30 mouse cellular contexts compared by ENCODE assay signal in the genomic region with DNA sequence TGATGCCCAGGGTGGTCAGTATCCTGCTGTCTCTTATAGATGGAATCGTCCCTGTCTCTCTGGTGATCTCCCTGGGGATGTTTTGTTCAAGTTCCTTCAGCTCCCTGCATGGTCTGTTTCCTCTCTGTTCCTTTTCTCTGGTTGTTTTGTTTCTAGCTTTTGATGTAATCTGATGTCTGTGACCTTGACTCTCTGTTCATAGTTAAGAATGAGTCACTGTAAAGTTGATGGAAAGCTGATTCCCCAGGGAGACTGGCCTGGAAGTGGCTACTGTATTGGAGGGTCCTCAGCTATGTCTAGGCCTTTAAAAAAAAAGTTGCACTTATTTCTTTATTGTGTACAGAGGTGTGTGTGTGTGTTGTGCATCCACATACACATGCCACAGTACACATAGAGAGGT. TPM values are rescaled to one million over a fixed set of nuclear protein-coding genes. Genes with fewer than 3 reads are reported as not detected.
DNase-seq lines count a peak whose midpoint lies in the region; ATAC-seq and TF ChIP-seq lines count a peak whose summit lies in the region.
"Had no signal": no experiment of that assay in that cellular context is flagged by ENCODE, and none has a peak within 500 bp of the region (broad histone marks: within the 10 kb centered on the region; RNA-seq: fewer than 3 reads in every experiment).

No protein-coding gene starts in this region.

- peaks cover 4% of the 10 kb centered on the region; the same call in 1 of the 2 replicates for H3K9me3 ChIP-seq in heart, embryonic 12.5 days (replicated peaks)
- H3K9me3 ChIP-seq in heart, embryonic 11.5 days (replicated peaks; ENCODE audit: control insufficient read depth, low read length): no peaks in the 10 kb centered on the region
- H3K9me3 ChIP-seq in midbrain, postnatal 0 days (ENCODE audit: low read length): no peaks in the 10 kb centered on the region
- no peaks in the 10 kb centered on the region for H3K9me3 ChIP-seq in midbrain, embryonic 10.5 days (replicated peaks)
- H3K9me3 ChIP-seq: embryonic facial prominence, embryonic 13.5 days; forebrain, embryonic 15.5 days; hindbrain, embryonic 13.5 days had no signal

- no peak for TF ChIP-seq CTCF in midbrain, postnatal 0 days (IDR thresholded peaks at IDR 0.05)

- 0 out of 2 replicates have a peak overlapping the region, but pooled peaks have one; percentile 34 for H3K27ac ChIP-seq in heart, embryonic 12.5 days (ENCODE audit: poor library complexity, severe bottlenecking)
- no peak overlapping the region for H3K27ac ChIP-seq in heart, embryonic 11.5 days (ENCODE audit: low read depth, low read length)
- H3K27ac ChIP-seq in midbrain, postnatal 0 days (ENCODE audit: low read depth, low read length): no peak overlapping the region
- no peak overlapping the region for H3K27ac ChIP-seq in midbrain, embryonic 10.5 days (replicated peaks)
- H3K27ac ChIP-seq: embryonic facial prominence, embryonic 13.5 days; forebrain, embryonic 12.5 days; forebrain, embryonic 15.5 days; hindbrain, embryonic 13.5 days; hindbrain, postnatal 0 days had no signal

- no peaks in the 10 kb centered on the region for H3K36me3 ChIP-seq in heart, embryonic 12.5 days
- H3K36me3 ChIP-seq in heart, embryonic 11.5 days (ENCODE audit: control insufficient read depth, insufficient read depth, low read length): no peaks in the 10 kb centered on the region
- H3K36me3 ChIP-seq in midbrain, postnatal 0 days (ENCODE audit: insufficient read depth, low read length): no peaks in the 10 kb centered on the region
- no peaks in the 10 kb centered on the region for H3K36me3 ChIP-seq in midbrain, embryonic 10.5 days
- H3K36me3 ChIP-seq: embryonic facial prominence, embryonic 13.5 days; forebrain, embryonic 12.5 days; forebrain, embryonic 15.5 days; hindbrain, embryonic 13.5 days had no signal

- H3K4me1 ChIP-seq in heart, embryonic 12.5 days (replicated peaks): peaks cover 7% of the 10 kb centered on the region; the same call in 1 of the 2 replicates
- no peaks in the 10 kb centered on the region for H3K4me1 ChIP-seq in heart, embryonic 11.5 days (ENCODE audit: control insufficient read depth, insufficient read depth, low read length)
- no peaks in the 10 kb centered on the region for H3K4me1 ChIP-seq in midbrain, postnatal 0 days (ENCODE audit: insufficient read depth, low read length)
- peaks cover 5% of the 10 kb centered on the region; the same call in 1 of the 2 replicates for H3K4me1 ChIP-seq in midbrain, embryonic 10.5 days
- H3K4me1 ChIP-seq: embryonic facial prominence, embryonic 13.5 days; forebrain, embryonic 15.5 days; hindbrain, embryonic 13.5 days had no signal

- no peak overlapping the region for H3K9ac ChIP-seq in heart, embryonic 12.5 days
- no peak overlapping the region for H3K9ac ChIP-seq in heart, embryonic 11.5 days (ENCODE audit: low read depth, low read length)
- no peak overlapping the region for H3K9ac ChIP-seq in midbrain, postnatal 0 days (replicated peaks; ENCODE audit: low read length, poor library complexity, severe bottlenecking)
- H3K9ac ChIP-seq: embryonic facial prominence, embryonic 13.5 days; forebrain, embryonic 12.5 days; forebrain, embryonic 15.5 days; hindbrain, embryonic 13.5 days had no signal

- DNase-seq in midbrain, postnatal 0 days (ENCODE audit: low spot score): peak; percentile 5
- no peak for DNase-seq in midbrain, embryonic 10.5 days (ENCODE audit: low spot score)
- peak; percentile 58 for DNase-seq in NIH3T3 (ENCODE audit: low read depth)
- DNase-seq in embryo, embryonic 11 days: no peak
- no peak for DNase-seq in thymus, postnatal 25 days
- DNase-seq: adrenal gland, adult 2 months; adrenal gland, postnatal 14 days; cerebellum, adult 11 months; cerebellum, adult 2 months; cerebellum, adult 9-11 months; cerebellum, postnatal 36 days; gastrocnemius, postnatal 25 days; heart, adult 18-20 months; kidney, adult 18-20 months had no signal

- 45% methylated on average over 1 of the region's 1 CpGs for WGBS in heart, embryonic 12.5 days
- WGBS in heart, embryonic 11.5 days (ENCODE audit: insufficient replicate concordance): 34% methylated on average over 1 of the region's 1 CpGs
- 25% methylated on average over 1 of the region's 1 CpGs for WGBS in midbrain, postnatal 0 days
- 36% methylated on average over 1 of the region's 1 CpGs for WGBS in midbrain, embryonic 10.5 days

- H3K27me3 ChIP-seq in heart, embryonic 12.5 days (replicated peaks): no peaks in the 10 kb centered on the region
- no peaks in the 10 kb centered on the region for H3K27me3 ChIP-seq in heart, embryonic 11.5 days (ENCODE audit: control insufficient read depth, insufficient read depth, low read length)
- no peaks in the 10 kb centered on the region for H3K27me3 ChIP-seq in midbrain, postnatal 0 days (ENCODE audit: insufficient read depth, low read length)
- no peaks in the 10 kb centered on the region for H3K27me3 ChIP-seq in midbrain, embryonic 10.5 days (ENCODE audit: low read depth, poor library complexity, severe bottlenecking)
- H3K27me3 ChIP-seq: embryonic facial prominence, embryonic 13.5 days; forebrain, embryonic 12.5 days; forebrain, embryonic 15.5 days; hindbrain, embryonic 13.5 days had no signal

- no peak for ATAC-seq in heart, embryonic 12.5 days (ENCODE audit: insufficient number of reproducible peaks, low FRiP score)
- ATAC-seq in heart, embryonic 11.5 days (replicated peaks; ENCODE audit: insufficient number of reproducible peaks, low FRiP score, low TSS enrichment): no peak
- no peak for ATAC-seq in midbrain, postnatal 0 days (ENCODE audit: low FRiP score)
- ATAC-seq: forebrain, embryonic 15.5 days; hindbrain, postnatal 0 days; inflammation-experienced regulatory T-cells, adult 6 months; intestine, embryonic 16.5 days had no signal

- H3K4me2 ChIP-seq in heart, embryonic 12.5 days: no peak overlapping the region
- H3K4me2 ChIP-seq in heart, embryonic 11.5 days: no peak overlapping the region
- H3K4me2 ChIP-seq in midbrain, postnatal 0 days (ENCODE audit: low read depth, low read length, poor library complexity, severe bottlenecking): no peak overlapping the region
- H3K4me2 ChIP-seq: embryonic facial prominence, embryonic 13.5 days; forebrain, embryonic 12.5 days; forebrain, embryonic 15.5 days; hindbrain, embryonic 13.5 days had no signal

- H3K4me3 ChIP-seq in heart, embryonic 12.5 days: no peak overlapping the region
- no peak overlapping the region for H3K4me3 ChIP-seq in heart, embryonic 11.5 days (ENCODE audit: low read depth, low read length)
- no peak overlapping the region for H3K4me3 ChIP-seq in midbrain, postnatal 0 days (ENCODE audit: low read depth, low read length)
- no peak overlapping the region for H3K4me3 ChIP-seq in midbrain, embryonic 10.5 days
- H3K4me3 ChIP-seq: embryonic facial prominence, embryonic 13.5 days; erythroblast, embryonic 14.5 days; forebrain, embryonic 12.5 days; forebrain, embryonic 15.5 days; hindbrain, embryonic 13.5 days had no signal

RNA-seq across cellular contexts. Expression of gene Tmem37, which starts 22.8 kb away (rescaled TPM):
- 14.3 and 15.0 TPM in 2 replicates for polyA plus RNA-seq in heart, embryonic 12.5 days (2016; fragmentation: Nextera tagmentation; extraction: Ambion mirVana)
- 19.1 and 19.6 TPM in 2 replicates for polyA plus RNA-seq in heart, embryonic 11.5 days (2014; fragmentation: Nextera tagmentation; extraction: Ambion mirVana)
- 2.7 and 4.0 TPM in 2 replicates for total RNA-seq in midbrain, postnatal 0 days (2014; rRNA removed)
- 6.9 and 7.5 TPM in 2 replicates for polyA plus RNA-seq in midbrain, postnatal 0 days (2015; fragmentation: Nextera tagmentation; extraction: Ambion mirVana)
- polyA plus RNA-seq in midbrain, embryonic 10.5 days (2016; fragmentation: Nextera tagmentation; extraction: Ambion mirVana): 6.6 and 7.4 TPM in 2 replicates

RNA-seq across cellular contexts. Expression of gene Sctr, which starts 44.4 kb away (rescaled TPM):
- polyA plus RNA-seq in heart, embryonic 12.5 days (2016; fragmentation: Nextera tagmentation; extraction: Ambion mirVana): 0.09 and 0.17 TPM in 2 replicates
- 0.15 TPM in 1 of 2 replicates, not detected in the other for polyA plus RNA-seq in heart, embryonic 11.5 days (2014; fragmentation: Nextera tagmentation; extraction: Ambion mirVana)
- total RNA-seq in midbrain, postnatal 0 days (2014; rRNA removed): 0.66 and 1.6 TPM in 2 replicates
- 1.00 and 1.0 TPM in 2 replicates for polyA plus RNA-seq in midbrain, postnatal 0 days (2015; fragmentation: Nextera tagmentation; extraction: Ambion mirVana)
- 0.26 and 0.79 TPM in 2 replicates for polyA plus RNA-seq in midbrain, embryonic 10.5 days (2016; fragmentation: Nextera tagmentation; extraction: Ambion mirVana)
- total RNA-seq: heart, postnatal 25 days; hematopoietic stem cell, adult 5-6 weeks; MEL had no signal
- polyA plus RNA-seq: embryonic facial prominence, embryonic 13.5 days; erythroblast, embryonic 14.5 days; heart, postnatal 0 days; inflammation-experienced regulatory T-cells, adult 6 months had no signal

RNA-seq across cellular contexts. Expression of gene Cfap221, which starts 54.0 kb away (rescaled TPM):
- not detected in 2 replicates for polyA plus RNA-seq in heart, embryonic 12.5 days (2016; fragmentation: Nextera tagmentation; extraction: Ambion mirVana)
- polyA plus RNA-seq in heart, embryonic 11.5 days (2014; fragmentation: Nextera tagmentation; extraction: Ambion mirVana): 0.17 TPM in 1 of 2 replicates, not detected in the other
- 0.55 TPM in 1 of 2 replicates, not detected in the other for total RNA-seq in midbrain, postnatal 0 days (2014; rRNA removed)
- polyA plus RNA-seq in midbrain, postnatal 0 days (2015; fragmentation: Nextera tagmentation; extraction: Ambion mirVana): 0.13 and 0.63 TPM in 2 replicates
- polyA plus RNA-seq in midbrain, embryonic 10.5 days (2016; fragmentation: Nextera tagmentation; extraction: Ambion mirVana): 0.06 and 0.14 TPM in 2 replicates
- total RNA-seq: adrenal gland, postnatal 14 days; gastrocnemius, adult 8-10 months; gastrocnemius, postnatal 25 days; heart, adult 18-20 months; heart, postnatal 25 days; hematopoietic stem cell, adult 5-6 weeks; hindbrain, postnatal 0 days; MEL had no signal
- polyA plus RNA-seq: embryonic facial prominence, embryonic 13.5 days; erythroblast, embryonic 14.5 days; forebrain, embryonic 12.5 days; heart, embryonic 14.5 days; heart, postnatal 0 days; inflammation-experienced regulatory T-cells, adult 6 months; intestine, embryonic 16.5 days had no signal

Comparison
In these comparisons a context has a peak if more than half of its experiments do, and no peak if none do; other contexts are left out.
1. DNase-seq: peak in midbrain, postnatal 0 days (single experiment) and NIH3T3 (single experiment); none in midbrain, embryonic 10.5 days (single experiment), embryo, embryonic 11 days (single experiment) and thymus, postnatal 25 days (single experiment).